Mouse (Mus musculus): ENCODE measurements around the gene Tlr7. TPM values are rescaled to one million over a fixed set of nuclear protein-coding genes. Genes with fewer than 3 reads are reported as not detected.
"Not testable (repeated sequence)": the region's sequence is repeated elsewhere in the genome, so short reads cannot be mapped to it uniquely, and the experiment has no call there.

Tlr7 gene
- 0.34 and 1.1 TPM in 2 replicates for polyA plus RNA-seq (2016; fragmentation: Nextera tagmentation; extraction: Ambion mirVana)

DNA sequence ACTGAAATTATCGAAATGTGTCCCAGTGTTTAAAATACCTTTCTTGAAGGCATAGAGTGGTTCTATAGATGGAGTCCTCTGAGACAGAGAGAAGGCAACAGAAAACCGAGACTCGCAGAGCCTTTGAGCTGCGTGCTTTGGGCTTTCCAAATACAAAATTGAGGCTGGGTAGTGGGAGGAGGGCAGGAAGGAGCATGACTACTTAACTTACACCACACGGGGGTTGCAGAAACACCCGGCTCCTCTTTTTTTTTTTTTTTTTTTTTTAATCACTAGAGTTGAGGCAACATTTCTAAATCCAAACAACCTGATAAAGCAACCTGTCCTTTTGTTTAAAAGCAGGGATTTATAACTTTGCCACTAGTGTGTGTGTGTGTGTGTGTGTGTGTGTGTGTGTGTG lies at the start of gene Tlr7:
Gene Tlr7 (minus strand): TSS at position 160 of the 400 bp plus-strand sequence.
- WGBS, result 77% methylated on average over 6 of the region's 6 CpGs

DNA sequence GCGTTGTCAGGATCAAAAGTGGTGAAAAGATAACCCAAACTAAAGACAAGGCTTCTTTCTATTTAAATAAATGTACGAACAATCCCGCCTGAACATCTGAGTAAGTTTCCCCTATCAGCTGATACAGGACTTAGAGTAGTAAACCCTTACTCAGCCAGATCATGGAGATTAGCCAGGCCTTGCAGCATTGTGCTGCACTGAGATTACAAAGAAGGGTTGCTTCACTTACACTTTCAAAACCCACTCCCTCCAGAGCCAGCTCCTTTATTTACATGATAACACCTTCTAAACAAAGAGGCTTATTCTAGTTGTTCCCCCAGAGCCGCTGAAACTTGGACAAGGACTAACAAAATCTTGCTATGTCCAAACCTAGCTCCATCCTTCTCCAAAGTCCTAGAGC lies 49.7 kb upstream of the Tlr7 start:
- no peak overlapping the region for H3K27ac ChIP-seq
- H3K4me1 ChIP-seq, result no peaks in the 10 kb centered on the region
- no peak overlapping the region for H3K4me2 ChIP-seq (replicated peaks)
- peaks cover 37% of the 10 kb centered on the region for H3K27me3 ChIP-seq
- H3K4me3 ChIP-seq, result no peak overlapping the region
- no peaks in the 10 kb centered on the region for H3K9me3 ChIP-seq (replicated peaks)
- no peak overlapping the region for H3K9ac ChIP-seq
- WGBS, result 61% methylated on average over 4 of the region's 4 CpGs
- ATAC-seq (ENCODE audit: low FRiP score), result no peak
- H3K36me3 ChIP-seq, result no peaks in the 10 kb centered on the region

More for the DNA sequence above, at the start of gene Tlr7:
- Histone ChIP-seq H3K4me1 (no peaks in the 10 kb centered on the region), H3K4me3 (no peak within 1 kb of the TSS), H3K9ac (no peak within 1 kb of the TSS), H3K4me2 (replicated peaks) (no peak within 1 kb of the TSS), H3K9me3 (replicated peaks) (no peaks in the 10 kb centered on the region), H3K36me3 (no peaks in the 10 kb centered on the region), H3K27ac (no peak within 1 kb of the TSS), H3K27me3 (peaks cover 26% of the 10 kb centered on the region)
- ATAC-seq (ENCODE audit: low FRiP score), result no peak

DNA sequence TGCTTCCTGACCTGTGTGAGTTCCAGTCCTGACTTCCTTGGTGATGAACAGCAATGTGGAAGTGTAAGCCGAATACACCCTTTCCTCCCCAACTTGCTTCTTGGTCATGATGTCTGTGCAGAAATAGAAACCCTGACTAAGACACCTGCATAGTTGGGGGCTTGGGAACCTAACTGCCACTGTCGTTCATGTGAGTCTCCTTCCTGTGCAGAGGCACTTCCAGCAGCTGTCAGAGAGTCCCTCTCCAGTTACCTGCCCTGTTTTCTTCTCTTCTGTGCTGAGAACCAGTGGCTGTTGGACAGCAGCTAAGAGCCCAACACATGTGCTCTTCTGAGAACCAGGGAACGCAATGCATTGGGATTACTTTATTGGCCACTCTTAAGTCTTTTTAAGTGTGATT lies 30.9 kb upstream of the Tlr7 start:
- H3K27me3 ChIP-seq, result peaks cover 32% of the 10 kb centered on the region
- H3K9me3 ChIP-seq (replicated peaks); H3K27ac ChIP-seq; H3K36me3 ChIP-seq; H3K4me3 ChIP-seq; H3K9ac ChIP-seq; H3K4me1 ChIP-seq; H3K4me2 ChIP-seq (replicated peaks); ATAC-seq (ENCODE audit: low FRiP score): not testable (repeated sequence)
- WGBS, result 87% methylated on average over 3 of the region's 3 CpGs

GRCm38 (mm10) chrX:167359704-167360103 lies 29.3 kb upstream of the Tlr7 start:
- H3K9ac ChIP-seq, result no peak overlapping the region
- WGBS, result 94% methylated on average over 7 of the region's 7 CpGs
- no peak for ATAC-seq (ENCODE audit: low FRiP score)

GRCm38 (mm10) chrX:167357415-167357814 lies 27.1 kb upstream of the Tlr7 start:
- Histone ChIP-seq H3K27me3 (peaks cover 21% of the 10 kb centered on the region; the same call in 1 of the 2 replicates), H3K9me3 (replicated peaks) (no peaks in the 10 kb centered on the region), H3K4me3 (no peak overlapping the region), H3K4me1 (no peaks in the 10 kb centered on the region), H3K27ac (no peak overlapping the region), H3K9ac (no peak overlapping the region), H3K36me3 (no peaks in the 10 kb centered on the region; the same call in 1 of the 2 replicates), H3K4me2 (replicated peaks) (no peak overlapping the region)
- WGBS, result 73% methylated on average over 2 of the region's 2 CpGs
- ATAC-seq (ENCODE audit: low FRiP score), result no peak

More at GRCm38 (mm10) chrX:167359704-167360103, 29.3 kb upstream of the Tlr7 start:
- Histone ChIP-seq H3K4me1 (no peaks in the 10 kb centered on the region), H3K27me3 (peaks cover 32% of the 10 kb centered on the region), H3K36me3 (no peaks in the 10 kb centered on the region; the same call in 1 of the 2 replicates), H3K27ac (no peak overlapping the region), H3K4me2 (replicated peaks) (no peak overlapping the region), H3K9me3 (replicated peaks) (no peaks in the 10 kb centered on the region), H3K4me3 (no peak overlapping the region)

- no peak overlapping the region for H3K4me3 ChIP-seq
- peaks cover 22% of the 10 kb centered on the region; the same call in 1 of the 2 replicates for H3K27me3 ChIP-seq
- ATAC-seq (ENCODE audit: low FRiP score), result no peak
- H3K27ac ChIP-seq, result no peak overlapping the region
- no peak overlapping the region for H3K4me2 ChIP-seq (replicated peaks)
- WGBS, result 96% methylated on average over 3 of the region's 3 CpGs
- H3K36me3 ChIP-seq, result no peaks in the 10 kb centered on the region
- no peaks in the 10 kb centered on the region for H3K4me1 ChIP-seq
- H3K9ac ChIP-seq, result no peak overlapping the region
- no peaks in the 10 kb centered on the region for H3K9me3 ChIP-seq (replicated peaks)
Measured at GRCm38 (mm10) chrX:167355965-167356364, 25.6 kb upstream of the Tlr7 start.

- no peak overlapping the region for H3K4me3 ChIP-seq
- 90% methylated on average over 2 of the region's 2 CpGs for WGBS
- H3K27ac ChIP-seq, result no peak overlapping the region
- H3K9ac ChIP-seq, result no peak overlapping the region
- no peaks in the 10 kb centered on the region for H3K9me3 ChIP-seq (replicated peaks)
- H3K4me1 ChIP-seq, result no peaks in the 10 kb centered on the region
- H3K36me3 ChIP-seq, result no peaks in the 10 kb centered on the region
- no peak overlapping the region for H3K4me2 ChIP-seq (replicated peaks)
- peaks cover 25% of the 10 kb centered on the region; the same call in 1 of the 2 replicates for H3K27me3 ChIP-seq
- no peak for ATAC-seq (ENCODE audit: low FRiP score)
Measured at GRCm38 (mm10) chrX:167353617-167354016, 23.3 kb upstream of the Tlr7 start.

- Histone ChIP-seq H3K9me3 (replicated peaks) (no peaks in the 10 kb centered on the region), H3K4me2 (replicated peaks) (no peak overlapping the region), H3K4me3 (no peak overlapping the region), H3K9ac (no peak overlapping the region), H3K27ac (no peak overlapping the region), H3K36me3 (no peaks in the 10 kb centered on the region), H3K27me3 (peaks cover 25% of the 10 kb centered on the region), H3K4me1 (no peaks in the 10 kb centered on the region)
- ATAC-seq (ENCODE audit: low FRiP score), result no peak
- 81% methylated on average over 1 of the region's 1 CpGs for WGBS
Measured at GRCm38 (mm10) chrX:167346440-167346839, 16.1 kb upstream of the Tlr7 start.

DNA sequence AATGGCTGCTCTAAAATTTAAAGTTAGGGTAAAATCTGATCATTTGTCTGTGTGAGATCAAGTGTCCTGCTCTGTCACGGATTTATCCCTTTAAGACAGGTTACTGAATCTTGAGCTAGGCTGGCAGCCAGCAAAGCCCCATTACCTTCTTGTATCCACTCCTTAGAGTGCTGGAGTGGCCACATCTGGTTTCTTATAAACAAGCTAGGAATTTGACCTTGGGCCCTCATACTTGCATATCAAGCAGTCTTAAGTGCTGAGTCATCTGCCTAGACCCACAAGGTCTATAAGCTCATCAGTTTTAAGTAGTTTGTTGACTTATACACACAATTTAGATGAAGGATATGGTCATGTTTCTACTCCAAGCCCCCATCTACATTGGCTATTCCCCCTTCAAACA lies 14.0 kb upstream of the Tlr7 start:
- no peak overlapping the region for H3K4me2 ChIP-seq (replicated peaks)
- no peak overlapping the region for H3K27ac ChIP-seq
- no peak overlapping the region for H3K9ac ChIP-seq
- H3K4me3 ChIP-seq, result no peak overlapping the region
- ATAC-seq (ENCODE audit: low FRiP score), result no peak
- peaks cover 26% of the 10 kb centered on the region for H3K27me3 ChIP-seq
- WGBS, result 75% methylated on average over 1 of the region's 1 CpGs
- no peaks in the 10 kb centered on the region for H3K36me3 ChIP-seq
- no peaks in the 10 kb centered on the region for H3K9me3 ChIP-seq (replicated peaks)
- H3K4me1 ChIP-seq, result no peaks in the 10 kb centered on the region

- Histone ChIP-seq H3K27me3 (peaks cover 18% of the 10 kb centered on the region), H3K4me1 (no peaks in the 10 kb centered on the region), H3K9me3 (replicated peaks) (no peaks in the 10 kb centered on the region), H3K27ac (no peak overlapping the region), H3K4me3 (no peak overlapping the region), H3K9ac (no peak overlapping the region), H3K36me3 (no peaks in the 10 kb centered on the region), H3K4me2 (replicated peaks) (no peak overlapping the region)
- WGBS, result 90% methylated on average over 3 of the region's 3 CpGs
- no peak for ATAC-seq (ENCODE audit: low FRiP score)
Measured at GRCm38 (mm10) chrX:167341811-167342210, 11.5 kb upstream of the Tlr7 start.

DNA sequence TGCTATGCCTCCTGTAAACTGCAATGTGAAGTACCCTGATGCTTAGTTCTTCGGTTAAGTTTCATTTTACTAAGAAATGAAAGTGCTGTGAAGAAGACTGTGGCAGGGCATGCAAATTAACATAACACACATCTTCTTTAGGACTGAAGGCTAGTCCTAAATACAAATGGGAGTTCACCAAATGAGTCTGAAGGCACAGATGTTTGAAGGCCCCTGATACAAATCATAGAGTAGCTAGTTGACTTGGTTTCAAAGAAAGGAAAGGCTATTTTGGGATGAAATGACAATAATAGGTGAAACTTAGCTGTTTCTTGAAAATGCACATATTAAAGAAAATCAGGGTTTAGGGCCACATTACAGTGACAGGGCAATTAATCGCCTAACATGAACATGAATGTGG lies 9.8 kb upstream of the Tlr7 start:
- 82% methylated on average over 2 of the region's 2 CpGs for WGBS
- ATAC-seq (ENCODE audit: low FRiP score), result no peak
- Histone ChIP-seq H3K9me3 (replicated peaks) (no peaks in the 10 kb centered on the region), H3K36me3 (no peaks in the 10 kb centered on the region), H3K27me3 (peaks cover 14% of the 10 kb centered on the region), H3K4me2 (replicated peaks) (no peak overlapping the region), H3K27ac (no peak overlapping the region), H3K4me3 (no peak overlapping the region), H3K4me1 (no peaks in the 10 kb centered on the region), H3K9ac (no peak overlapping the region)

GRCm38 (mm10) chrX:167337990-167338389 lies 7.6 kb upstream of the Tlr7 start:
- H3K36me3 ChIP-seq, result no peaks in the 10 kb centered on the region
- H3K4me3 ChIP-seq, result no peak overlapping the region
- H3K27me3 ChIP-seq, result peaks cover 15% of the 10 kb centered on the region
- 92% methylated on average over 1 of the region's 1 CpGs for WGBS
- H3K9ac ChIP-seq, result no peak overlapping the region
- no peak for ATAC-seq (ENCODE audit: low FRiP score)
- H3K27ac ChIP-seq, result no peak overlapping the region
- H3K4me1 ChIP-seq, result no peaks in the 10 kb centered on the region
- no peaks in the 10 kb centered on the region for H3K9me3 ChIP-seq (replicated peaks)
- no peak overlapping the region for H3K4me2 ChIP-seq (replicated peaks)

DNA sequence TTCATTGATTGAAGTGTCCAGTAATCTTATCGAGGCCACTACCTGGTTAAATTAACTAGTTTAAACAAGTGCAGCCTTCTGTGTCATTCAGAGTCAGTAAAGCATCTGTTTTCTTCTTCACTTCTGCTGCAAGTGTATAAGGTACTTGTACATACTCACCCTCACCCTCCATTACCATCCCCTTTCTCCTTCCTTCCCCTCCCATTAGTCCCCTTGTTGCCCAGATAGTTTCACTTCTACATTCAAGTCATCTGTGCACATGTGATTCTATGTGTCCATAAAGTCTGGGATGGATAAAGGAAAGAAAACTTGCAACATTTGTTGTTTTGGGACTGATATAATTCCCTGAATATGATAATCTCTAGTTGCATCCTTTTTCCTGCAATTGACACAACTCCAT lies 4.2 kb upstream of the Tlr7 start:
- H3K4me3 ChIP-seq, result no peak overlapping the region
- H3K4me1 ChIP-seq, result no peaks in the 10 kb centered on the region
- peaks cover 12% of the 10 kb centered on the region; the same call in 1 of the 2 replicates for H3K27me3 ChIP-seq
- ATAC-seq (ENCODE audit: low FRiP score), result no peak
- no peak overlapping the region for H3K27ac ChIP-seq
- H3K9ac ChIP-seq, result no peak overlapping the region
- H3K9me3 ChIP-seq (replicated peaks), result no peaks in the 10 kb centered on the region
- no peaks in the 10 kb centered on the region for H3K36me3 ChIP-seq
- WGBS, result 91% methylated on average over 1 of the region's 1 CpGs
- H3K4me2 ChIP-seq (replicated peaks), result no peak overlapping the region
